Mouse (Mus musculus): Measurements from ENCODE around the gene Slc2a1.

Gene Slc2a1

DNA sequence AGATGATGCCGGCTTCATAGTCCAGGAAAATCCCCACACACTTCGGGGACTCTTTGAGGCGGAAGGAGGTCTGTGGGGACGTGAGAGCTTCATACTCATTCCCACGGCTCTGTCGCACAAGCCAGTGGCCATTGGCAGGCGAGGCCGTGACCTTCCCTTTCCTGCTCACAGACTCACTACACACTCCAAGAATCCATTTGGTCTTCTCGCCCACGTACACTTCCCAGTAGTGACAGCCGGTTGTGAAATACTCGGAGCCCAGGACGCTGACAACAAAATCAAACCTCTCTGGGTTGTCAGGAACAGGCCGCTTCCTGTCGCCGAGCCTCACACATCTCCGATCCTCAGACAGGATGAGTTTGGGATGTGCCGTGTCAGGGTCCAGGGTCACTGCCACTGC lies 69.8 kb downstream of the Slc2a1 start:
- DNase-seq (ENCODE audit: low spot score in 2 of 2) = no peak

DNA sequence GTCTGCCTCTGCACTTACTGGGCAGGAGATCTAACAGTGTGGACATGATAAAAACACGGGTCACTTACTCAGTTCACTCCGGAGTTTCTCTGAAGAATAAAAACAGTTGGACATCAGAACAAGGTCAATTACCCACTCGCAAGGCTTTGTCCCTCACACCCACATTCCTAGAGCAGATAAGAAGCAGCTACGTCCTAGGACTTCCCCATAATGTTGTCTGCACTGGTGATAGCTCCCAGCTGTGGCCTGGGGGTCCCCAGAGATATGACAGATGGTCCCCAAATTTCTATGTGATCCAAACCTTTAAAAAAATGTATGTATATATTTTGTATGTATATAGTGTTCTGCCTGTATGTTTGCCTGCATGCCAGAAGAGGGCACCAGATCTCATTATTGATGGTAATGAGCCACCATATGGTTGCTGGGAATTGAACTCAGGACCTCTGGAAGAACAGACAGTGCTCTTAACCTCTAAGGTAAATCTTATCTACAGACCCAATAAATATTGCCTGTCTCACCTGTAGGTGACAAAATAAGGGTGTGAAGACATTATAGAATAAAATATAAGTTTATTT lies 71.7 kb downstream of the Slc2a1 start:
- DNase-seq (ENCODE audit: low spot score in 2 of 2) = no peak

DNA sequence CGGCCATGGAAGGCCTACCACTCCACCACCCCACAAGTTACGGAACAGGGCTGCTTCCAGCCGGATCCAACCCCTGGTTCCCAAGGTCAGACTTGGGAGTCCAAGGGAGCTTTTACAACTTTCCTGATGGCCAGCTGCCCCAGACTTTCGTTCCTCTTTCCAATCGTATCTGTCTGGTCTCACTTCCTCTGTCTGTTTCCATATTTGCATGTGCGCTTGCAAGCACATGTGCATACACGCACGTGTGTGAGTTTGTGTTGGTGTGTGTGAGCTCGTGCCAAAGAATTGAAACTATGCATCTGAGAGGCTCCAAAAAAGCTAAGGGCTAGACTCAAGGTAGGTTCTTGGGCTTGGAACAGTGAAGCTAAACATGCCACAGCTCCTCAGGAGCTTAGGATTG lies 72.9 kb downstream of the Slc2a1 start:
- DNase-seq (ENCODE audit: low spot score in 2 of 2) = no peak

DNA sequence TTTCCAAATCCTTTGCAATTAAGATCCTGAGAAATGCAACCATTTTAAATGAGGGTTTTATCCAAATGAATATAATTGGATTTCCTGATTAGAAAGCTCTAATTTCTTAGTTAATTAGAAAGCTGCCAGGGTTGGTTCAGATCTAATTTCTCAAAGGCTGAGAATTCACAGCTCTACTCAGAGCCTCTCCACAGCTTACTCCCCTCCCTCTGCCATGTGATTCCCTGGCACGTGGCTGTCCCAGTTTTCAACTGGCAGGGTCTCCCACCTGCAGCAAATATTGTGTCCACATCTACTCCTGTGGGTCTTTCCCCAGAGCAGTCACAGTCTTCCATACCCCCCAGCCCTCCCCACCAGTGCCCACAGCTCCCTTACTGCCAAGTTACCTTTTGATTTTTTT lies 75.0 kb downstream of the Slc2a1 start:
- no peak for DNase-seq (ENCODE audit: low spot score in 2 of 2)

DNA sequence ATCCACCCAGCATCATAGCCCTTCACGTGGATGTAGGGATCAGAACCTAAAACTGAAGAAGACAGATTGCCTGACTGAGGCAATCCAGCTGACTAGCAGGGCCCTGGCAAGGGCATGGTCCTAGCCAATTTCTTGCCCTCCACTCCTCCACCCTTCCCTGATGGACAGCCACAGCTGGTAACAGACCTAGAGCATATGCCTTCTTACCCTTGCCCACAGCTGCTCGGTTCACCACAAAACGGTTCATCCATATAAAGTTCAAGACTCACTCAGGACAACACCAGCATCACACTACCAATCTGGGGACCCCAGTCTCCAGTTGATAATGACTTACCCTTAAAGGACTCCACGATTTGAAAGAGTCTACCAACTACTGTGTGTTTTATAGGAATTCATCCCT lies 77.3 kb downstream of the Slc2a1 start:
- no peak for DNase-seq (ENCODE audit: low spot score in 2 of 2)

Data from urinary bladder, postnatal 4 days (tissue).